Mouse (Mus musculus) heart, postnatal 0 days (tissue): ENCODE data around the gene Mrln. TPM values are rescaled to one million over a fixed set of nuclear protein-coding genes. Genes with fewer than 3 reads are reported as not detected.
A peak's percentile ranks its signal among the peaks of the same experiment; 100 is the strongest.

Source experiments
- ATAC-seq: fragments of 200-750 bp; cut with Nextera tagmentation; 2 replicates; pipeline ENCODE4 v1.8.0; 2017; ENCODE audit warnings: low read depth, moderate number of reproducible peaks, moderate library complexity; ENCODE audit not compliant: insufficient read depth
- DNase-seq: peaks from one replicate; pipeline ENCODE4 v3.0.0-alpha.2; 2016; ENCODE audit warnings: low spot score
- H3K27ac ChIP-seq: fragments of 300-500 bp; sonication (generic); 2 replicates; pipeline ENCODE4 v1.5.1; 2014; ENCODE audit warnings: low read depth, mild to moderate bottlenecking
- H3K27me3 ChIP-seq: fragments of 300-500 bp; sonication (generic); 2 replicates; pipeline ENCODE4 v1.6.1; 2014; ENCODE audit warnings: low read length, mixed read lengths; ENCODE audit not compliant: control insufficient read depth, insufficient read depth
- H3K36me3 ChIP-seq: fragments of 300-500 bp; sonication (generic); replicated peaks from 2 replicates; pipeline ENCODE4 v1.6.1; 2014; ENCODE audit warnings: low read length, mixed read lengths; ENCODE audit not compliant: control insufficient read depth, insufficient read depth
- H3K4me1 ChIP-seq: fragments of 300-500 bp; sonication (generic); 2 replicates; pipeline ENCODE4 v1.6.1; 2014; ENCODE audit warnings: antibody characterized with exemption; ENCODE audit not compliant: control insufficient read depth, insufficient read depth
- H3K4me2 ChIP-seq: fragments of 300-500 bp; sonication (generic); 2 replicates; pipeline ENCODE4 v1.6.1; 2014; ENCODE audit warnings: low read depth, mild to moderate bottlenecking, low read length, moderate library complexity
- H3K4me3 ChIP-seq: fragments of 300-500 bp; sonication (generic); 2 replicates; pipeline ENCODE4 v1.5.1; 2014; ENCODE audit warnings: low read depth, low read length
- H3K9ac ChIP-seq: fragments of 300-500 bp; sonication (generic); replicated peaks from 2 replicates; pipeline ENCODE4 v1.6.1; 2014; ENCODE audit warnings: low read depth, low read length, mixed read lengths
- H3K9me3 ChIP-seq: fragments of 300-500 bp; sonication (generic); replicated peaks from 2 replicates; pipeline ENCODE4 v1.6.1; 2016; ENCODE audit warnings: low read length; ENCODE audit not compliant: control insufficient read depth
- CTCF ChIP-seq: IDR thresholded peaks from 2 replicates; pipeline ENCODE4 v1.5.1; 2016; ENCODE audit warnings: antibody characterized with exemption, control low read depth, low read depth
- EP300 ChIP-seq: IDR thresholded peaks from 2 replicates; pipeline ENCODE4 v1.6.1; 2016; ENCODE audit warnings: antibody characterized with exemption, low read depth
- WGBS: fragments of 180-500 bp; shearing (Covaris S2); extraction: QIAGEN DNeasy Blood & Tissue Kit; methylation state at CpG from one replicate; pipeline ENCODE4 v1.1.7; 2014; 5-methylcytosine and 5-hydroxymethylcytosine counted together
- polyA plus RNA-seq: library from polyadenylated mRNA; unstranded; fragments of >200 nt; fragmentation: Nextera tagmentation; extraction: Ambion mirVana; gene quantifications from 2 replicates; pipeline ENCODE4 v1.2.1, GENCODE M21; 2015
- total RNA-seq: library from RNA; depleted of rRNA; stranded (reverse); fragments of >200 nt; gene quantifications from 2 replicates; pipeline ENCODE4 v1.2.3, GENCODE M21; 2014; ENCODE audit warnings: low replicate concordance; rRNA removed

The Mrln gene
- total RNA-seq (not detected in 2 replicates), polyA plus RNA-seq (0.51 TPM in 1 of 2 replicates, not detected in the other)

DNA sequence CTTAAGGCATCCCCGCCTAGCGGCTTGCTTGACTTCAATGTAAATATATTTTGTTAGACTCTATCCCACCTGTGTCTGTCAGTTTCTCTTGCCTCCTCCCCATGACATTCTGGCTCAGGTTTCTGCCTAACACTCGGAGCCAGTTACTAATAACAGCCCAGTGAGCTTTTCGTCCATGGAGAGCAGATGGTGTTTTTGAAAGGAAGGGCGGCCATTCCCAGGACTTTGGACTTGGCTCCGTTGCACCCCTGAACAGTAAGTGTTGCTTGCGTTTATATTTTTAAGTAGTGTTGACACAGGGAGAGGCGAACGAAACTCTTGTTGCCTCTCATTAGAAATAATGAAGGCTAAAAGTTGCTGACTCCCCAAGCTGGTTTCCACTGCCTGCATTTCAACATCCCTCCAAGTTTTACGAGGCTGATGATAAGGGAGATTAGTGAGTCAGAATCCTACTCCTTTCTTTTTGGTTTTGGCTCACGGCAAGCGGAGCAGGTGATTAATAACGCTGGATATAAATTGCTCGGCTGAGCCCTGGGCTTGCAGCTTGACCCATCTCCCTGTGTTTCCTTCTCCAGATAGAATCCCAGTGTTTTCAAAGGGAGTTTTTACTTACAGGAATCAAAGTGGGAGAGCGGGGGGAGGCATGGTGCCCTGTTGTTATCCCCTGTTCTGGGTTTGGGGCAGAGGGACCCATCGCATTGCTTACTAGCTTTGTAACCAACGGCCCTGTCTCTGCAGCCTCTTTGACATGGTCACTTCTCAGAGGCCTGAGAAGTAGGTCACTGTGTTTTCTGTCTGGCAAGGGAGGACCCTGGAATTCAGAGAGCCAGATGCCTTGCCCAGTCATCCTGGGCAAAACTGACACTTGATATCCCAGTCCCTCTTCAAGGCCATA lies at the start of gene Mrln:
TSS of gene Mrln (plus strand) at position 160 of the 895 bp plus-strand sequence.
- no peak for ATAC-seq
- H3K4me2 ChIP-seq, result peak within 1 kb of the TSS; percentile 4; the same call in 1 of the 2 replicates
- H3K27me3 ChIP-seq, result no peaks in the 10 kb centered on the region
- H3K36me3 ChIP-seq, result no peaks in the 10 kb centered on the region
- WGBS, result 54% methylated on average over 17 of the region's 17 CpGs
- DNase-seq, result no peak
- no peak within 1 kb of the TSS for H3K4me3 ChIP-seq
- no peak within 1 kb of the TSS for H3K27ac ChIP-seq
- no peak within 1 kb of the TSS for H3K9ac ChIP-seq
- H3K4me1 ChIP-seq, result no peaks in the 10 kb centered on the region
- H3K9me3 ChIP-seq, result no peaks in the 10 kb centered on the region
- TF ChIP-seq CTCF (no peak), EP300 (no peak)

DNA sequence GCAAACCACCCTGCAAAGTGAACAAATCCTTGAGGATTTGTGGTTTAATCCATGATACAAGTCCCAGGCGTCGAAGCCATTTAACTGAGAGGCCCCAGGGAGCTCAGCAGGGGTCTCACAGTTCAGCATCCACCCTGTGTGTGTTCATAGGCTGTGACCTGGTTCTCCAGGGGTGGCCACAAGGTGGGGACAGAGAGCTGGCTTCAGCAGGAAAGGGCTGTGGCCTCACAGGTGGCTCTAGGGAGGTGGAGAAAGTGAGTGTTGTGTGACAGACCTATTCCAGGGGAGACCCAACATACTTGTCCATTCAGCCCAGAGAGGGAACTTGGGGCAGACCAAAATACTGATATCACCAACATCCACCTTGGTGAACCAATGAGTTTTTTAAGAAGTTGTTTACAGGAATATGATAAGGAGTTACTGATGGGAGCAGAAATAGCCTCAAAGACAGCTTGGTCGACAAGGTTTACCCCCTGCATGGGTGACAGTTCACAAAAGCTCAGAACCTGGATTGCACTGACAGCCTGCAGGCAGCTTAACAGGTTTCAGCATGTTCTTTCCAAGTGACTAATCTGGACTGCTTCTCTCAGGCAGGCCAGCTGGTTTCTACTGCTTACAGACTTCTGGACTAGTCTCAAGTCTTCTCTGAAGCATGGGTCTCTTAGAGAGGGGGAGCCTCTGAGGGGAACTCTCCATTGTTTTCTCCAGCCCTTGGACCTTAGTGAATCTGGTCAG lies 47.9 kb upstream of the Mrln start:
- peaks cover 43% of the 10 kb centered on the region for H3K36me3 ChIP-seq
- 83% methylated on average over 3 of the region's 3 CpGs for WGBS

DNA sequence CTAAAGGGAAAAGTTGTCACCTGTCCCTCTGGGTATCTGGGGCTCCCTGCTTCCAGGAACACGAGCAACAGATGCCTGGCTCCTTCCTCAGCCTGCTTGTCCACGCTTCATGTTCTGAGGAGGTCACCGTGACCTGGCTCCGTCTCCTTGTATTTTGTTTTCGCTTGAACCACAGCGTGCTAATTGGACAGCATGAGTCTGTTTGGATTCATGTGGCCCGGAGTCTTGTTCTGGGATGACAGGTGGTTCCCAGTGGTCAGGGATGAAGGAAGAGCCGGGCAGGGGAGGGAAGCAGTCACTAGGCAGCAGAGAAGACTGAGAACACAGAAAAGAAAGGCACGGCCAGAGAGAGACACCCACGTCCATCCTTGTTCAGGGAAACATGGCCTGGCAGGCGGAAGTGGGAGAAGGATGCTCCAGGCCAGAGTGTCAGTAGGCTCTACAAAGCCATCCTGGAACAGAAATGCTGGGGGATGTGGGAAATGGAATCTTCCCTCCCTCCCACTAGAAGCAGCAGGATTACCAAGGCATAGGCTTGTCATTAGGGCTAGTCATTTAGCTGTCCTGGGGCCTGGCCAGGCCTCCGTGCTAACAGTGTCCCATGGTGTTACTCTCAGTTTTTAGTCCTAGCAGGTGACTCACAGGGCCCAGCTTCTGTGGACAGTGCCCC lies 44.7 kb upstream of the Mrln start:
- ATAC-seq, result no peak
- Histone ChIP-seq H3K27ac (no peak overlapping the region), H3K9ac (no peak overlapping the region), H3K4me1 (peaks cover 7% of the 10 kb centered on the region), H3K27me3 (no peaks in the 10 kb centered on the region), H3K36me3 (peaks cover 38% of the 10 kb centered on the region), H3K9me3 (no peaks in the 10 kb centered on the region), H3K4me2 (no peak overlapping the region), H3K4me3 (no peak overlapping the region)
- TF ChIP-seq CTCF (no peak), EP300 (no peak)
- DNase-seq, result no peak
- WGBS, result 80% methylated on average over 12 of the region's 12 CpGs

More for the DNA sequence above, 47.9 kb upstream of the Mrln start:
- H3K9ac ChIP-seq, result no peak overlapping the region
- DNase-seq, result no peak
- no peak for ATAC-seq
- no peaks in the 10 kb centered on the region for H3K27me3 ChIP-seq
- peaks cover 14% of the 10 kb centered on the region for H3K4me1 ChIP-seq
- H3K4me2 ChIP-seq, result no peak overlapping the region
- H3K9me3 ChIP-seq, result no peaks in the 10 kb centered on the region
- no peak overlapping the region for H3K4me3 ChIP-seq
- H3K27ac ChIP-seq, result no peak overlapping the region
- no peak for TF ChIP-seq EP300
- TF ChIP-seq CTCF, result peak; percentile 56

DNA sequence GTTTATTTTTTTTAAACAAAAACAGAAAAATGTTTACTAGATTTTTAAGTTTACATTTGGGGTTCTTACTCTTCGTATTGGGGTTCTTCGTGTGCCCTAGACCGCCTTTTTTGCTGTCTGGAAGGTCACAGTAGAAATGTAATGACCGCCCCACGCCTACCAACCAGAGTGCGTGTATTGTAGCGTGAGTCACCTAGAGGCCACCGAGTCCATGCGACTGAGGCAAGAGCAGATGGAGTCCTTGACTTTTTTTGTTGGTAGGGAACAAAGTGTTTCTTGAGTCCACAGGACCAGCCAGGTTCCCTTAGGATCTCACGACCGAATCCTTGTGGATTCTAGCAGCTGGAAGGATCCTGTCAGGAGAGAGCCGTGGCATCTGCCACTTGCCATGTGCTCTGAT lies 43.7 kb upstream of the Mrln start:
- ATAC-seq (no peak), DNase-seq (no peak)
- no peak overlapping the region for H3K4me3 ChIP-seq
- H3K9ac ChIP-seq, result no peak overlapping the region
- no peaks in the 10 kb centered on the region for H3K27me3 ChIP-seq
- no peak overlapping the region for H3K4me2 ChIP-seq
- peaks cover 28% of the 10 kb centered on the region for H3K36me3 ChIP-seq
- no peak overlapping the region for H3K27ac ChIP-seq
- WGBS, result 89% methylated on average over 12 of the region's 12 CpGs
- TF ChIP-seq CTCF (no peak), EP300 (no peak)
- peaks cover 8% of the 10 kb centered on the region for H3K4me1 ChIP-seq
- H3K9me3 ChIP-seq, result no peaks in the 10 kb centered on the region

DNA sequence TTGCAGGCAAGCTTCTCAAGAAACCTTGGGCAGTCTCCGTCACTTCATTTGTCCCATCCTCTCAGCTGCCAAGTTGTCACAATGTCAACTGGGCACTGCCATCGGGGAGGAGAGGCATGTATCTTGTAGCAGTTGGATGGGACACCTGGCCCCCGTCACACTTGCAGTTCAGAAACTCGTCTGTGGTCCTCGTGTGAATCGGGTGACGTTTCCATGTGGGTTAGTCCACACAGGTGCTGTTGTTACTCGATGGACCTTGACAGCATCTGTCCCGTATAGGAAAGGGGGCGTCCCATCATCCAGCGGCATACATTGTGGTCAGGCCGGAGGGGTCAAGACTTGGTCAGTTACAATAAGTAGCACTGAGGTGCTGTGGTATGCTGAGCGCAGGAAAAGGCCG lies 43.0 kb upstream of the Mrln start:
- 88% methylated on average over 14 of the region's 14 CpGs for whole genome bisulfite sequencing
- Histone ChIP-seq H3K4me1 (peaks cover 13% of the 10 kb centered on the region), H3K27ac (no peak overlapping the region), H3K27me3 (no peaks in the 10 kb centered on the region), H3K9ac (no peak overlapping the region), H3K4me3 (no peak overlapping the region), H3K9me3 (no peaks in the 10 kb centered on the region), H3K4me2 (no peak overlapping the region), H3K36me3 (peaks cover 21% of the 10 kb centered on the region)
- TF ChIP-seq EP300 (no peak), CTCF (no peak)
- DNase-seq, result no peak
- no peak for ATAC-seq
